Mouse (Mus musculus): ENCODE measurements at regions not wholly inside any gene's neighbourhood (a gene's known extent, or its start where the extent isn't known, plus 50 kb on each side); places are given as distances from the start of the nearest gene placed in this dataset.
A peak's percentile ranks its signal among the peaks of the same experiment; 100 is the strongest.

DNA sequence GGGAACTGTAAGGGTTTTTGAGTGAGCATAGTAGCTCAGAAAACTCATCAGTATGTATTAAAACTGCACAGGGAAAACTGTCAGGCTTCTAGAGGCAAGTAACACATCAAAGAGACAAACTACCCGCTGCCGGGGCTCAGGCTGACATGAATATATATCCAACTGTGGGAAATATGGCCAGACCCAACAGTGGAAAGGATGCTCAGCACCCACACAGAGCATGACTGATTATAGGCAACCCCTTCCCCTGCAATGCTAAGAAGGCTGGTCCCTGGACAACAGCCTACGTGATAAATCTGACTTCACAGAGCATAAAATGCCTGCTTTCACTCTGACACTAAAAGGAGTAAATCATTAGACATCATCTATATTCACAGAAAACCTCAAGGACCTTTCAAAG, 324.3 kb upstream of the Nrsn1 start:
- Histone ChIP-seq H3K9me3 (replicated peaks; ENCODE audit: control insufficient read depth, insufficient read depth, low read length, poor library complexity, severe bottlenecking) (no peaks in the 10 kb centered on the region), H3K27me3 (ENCODE audit: control insufficient read depth, insufficient read depth, low read length, poor library complexity, severe bottlenecking) (no peaks in the 10 kb centered on the region), H3K36me3 (ENCODE audit: control insufficient read depth, insufficient read depth, low read length, poor library complexity, severe bottlenecking) (no peaks in the 10 kb centered on the region), H3K4me1 (ENCODE audit: control insufficient read depth, insufficient read depth, low read length) (no peaks in the 10 kb centered on the region), H3K4me3 (ENCODE audit: low read depth, low read length) (no peak overlapping the region), H3K27ac (ENCODE audit: insufficient read depth, low read length) (no peak overlapping the region), H3K9ac (ENCODE audit: low read depth, poor library complexity, severe bottlenecking) (no peak overlapping the region)
- no peak for TF ChIP-seq POLR2A (IDR thresholded peaks at IDR 0.05; ENCODE audit: insufficient read depth, low read length)

DNA sequence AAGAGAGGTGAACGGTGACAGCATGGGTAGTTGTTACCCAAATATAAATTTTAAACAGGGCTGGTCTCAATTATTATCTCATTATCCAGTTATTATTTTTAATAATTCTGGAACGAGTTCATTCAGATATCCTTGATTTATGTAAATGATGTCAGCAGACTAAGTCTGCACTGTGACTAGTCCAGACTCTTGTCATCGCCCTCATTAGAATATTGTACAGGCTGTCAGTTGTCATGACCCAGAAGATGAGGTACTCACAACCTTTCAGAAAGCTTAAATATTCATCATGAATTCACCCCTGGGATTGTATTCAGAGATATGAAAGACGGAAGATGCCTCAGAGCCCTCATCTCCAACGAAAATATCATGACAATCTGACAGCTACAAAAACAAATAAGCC, 300.3 kb upstream of the Nrsn1 start:
- no peaks in the 10 kb centered on the region for H3K4me1 ChIP-seq (ENCODE audit: control insufficient read depth, insufficient read depth, low read length)
- no peak overlapping the region for H3K27ac ChIP-seq (ENCODE audit: insufficient read depth, low read length)
- no peak for TF ChIP-seq EP300 (IDR thresholded peaks at IDR 0.05; ENCODE audit: insufficient read depth, low read depth, low read length)
- TF ChIP-seq POLR2A (IDR thresholded peaks at IDR 0.05; ENCODE audit: insufficient read depth, low read length): no peak
- TF ChIP-seq CTCF (IDR thresholded peaks at IDR 0.05; ENCODE audit: low read depth, low read length): no peak
- H3K36me3 ChIP-seq (ENCODE audit: control insufficient read depth, insufficient read depth, low read length, poor library complexity, severe bottlenecking): no peaks in the 10 kb centered on the region
- no peak overlapping the region for H3K9ac ChIP-seq (ENCODE audit: low read depth, poor library complexity, severe bottlenecking)
- H3K4me3 ChIP-seq (ENCODE audit: low read depth, low read length): no peak overlapping the region
- H3K9me3 ChIP-seq (replicated peaks; ENCODE audit: control insufficient read depth, insufficient read depth, low read length, poor library complexity, severe bottlenecking): no peaks in the 10 kb centered on the region
- no peaks in the 10 kb centered on the region for H3K27me3 ChIP-seq (ENCODE audit: control insufficient read depth, insufficient read depth, low read length, poor library complexity, severe bottlenecking)

DNA sequence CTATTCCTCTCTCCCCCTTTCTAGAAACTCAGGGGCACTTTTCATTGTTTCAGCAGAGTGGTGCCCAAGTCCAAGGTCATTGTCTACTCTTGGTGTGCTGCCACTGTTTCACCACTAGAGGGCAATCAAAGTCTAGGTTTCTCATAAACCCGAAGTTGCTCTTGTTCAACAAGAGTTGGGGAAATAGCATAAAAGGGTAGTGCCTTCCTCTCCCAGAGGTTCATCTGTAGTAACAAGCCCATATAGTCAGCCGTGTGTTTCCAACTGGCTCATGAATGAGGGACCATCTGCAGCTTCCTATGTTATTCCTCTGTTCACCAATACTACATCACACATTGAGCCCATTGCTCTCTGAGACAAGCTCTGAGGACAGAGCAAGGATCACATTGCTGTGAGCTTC, 292.4 kb upstream of the Nrsn1 start:
- no peak overlapping the region for H3K4me3 ChIP-seq (ENCODE audit: low read depth, low read length)
- no peak overlapping the region for H3K9ac ChIP-seq (ENCODE audit: low read depth, poor library complexity, severe bottlenecking)
- no peaks in the 10 kb centered on the region for H3K9me3 ChIP-seq (replicated peaks; ENCODE audit: control insufficient read depth, insufficient read depth, low read length, poor library complexity, severe bottlenecking)
- H3K27me3 ChIP-seq (ENCODE audit: control insufficient read depth, insufficient read depth, low read length, poor library complexity, severe bottlenecking): no peaks in the 10 kb centered on the region
- no peaks in the 10 kb centered on the region for H3K4me1 ChIP-seq (ENCODE audit: control insufficient read depth, insufficient read depth, low read length)
- no peak overlapping the region for H3K27ac ChIP-seq (ENCODE audit: insufficient read depth, low read length)
- H3K36me3 ChIP-seq (ENCODE audit: control insufficient read depth, insufficient read depth, low read length, poor library complexity, severe bottlenecking): no peaks in the 10 kb centered on the region
- peak; percentile 4 for TF ChIP-seq CTCF (IDR thresholded peaks at IDR 0.05; ENCODE audit: low read depth, low read length)
- no peak for TF ChIP-seq POLR2A (IDR thresholded peaks at IDR 0.05; ENCODE audit: insufficient read depth, low read length)

DNA sequence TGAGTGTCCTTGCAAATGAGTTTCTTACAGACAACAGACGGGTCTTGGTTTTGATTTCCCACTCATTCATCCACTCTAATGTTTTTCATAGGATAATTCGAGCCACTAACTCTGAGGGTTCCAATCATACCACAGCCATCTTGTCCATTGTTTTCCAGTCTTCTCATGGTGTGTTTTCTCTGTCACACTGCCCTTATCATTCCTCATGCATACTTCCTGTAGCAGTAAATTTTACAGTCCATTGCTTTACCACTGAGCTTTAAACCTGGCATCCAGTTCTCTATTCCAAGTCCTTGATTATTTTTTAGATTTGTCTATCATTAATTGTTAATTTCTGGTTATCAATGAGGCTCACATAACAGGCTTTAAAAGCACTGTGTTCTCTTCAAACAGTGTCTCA, 290.0 kb upstream of the Nrsn1 start:
- H3K9me3 ChIP-seq (replicated peaks; ENCODE audit: control insufficient read depth, insufficient read depth, low read length, poor library complexity, severe bottlenecking): no peaks in the 10 kb centered on the region
- no peaks in the 10 kb centered on the region for H3K27me3 ChIP-seq (ENCODE audit: control insufficient read depth, insufficient read depth, low read length, poor library complexity, severe bottlenecking)
- H3K4me1 ChIP-seq (ENCODE audit: control insufficient read depth, insufficient read depth, low read length): no peaks in the 10 kb centered on the region
- H3K4me3 ChIP-seq (ENCODE audit: low read depth, low read length): no peak overlapping the region
- H3K36me3 ChIP-seq (ENCODE audit: control insufficient read depth, insufficient read depth, low read length, poor library complexity, severe bottlenecking): no peaks in the 10 kb centered on the region
- no peak for TF ChIP-seq POLR2A (IDR thresholded peaks at IDR 0.05; ENCODE audit: insufficient read depth, low read length)
- no peak for TF ChIP-seq EP300 (IDR thresholded peaks at IDR 0.05; ENCODE audit: insufficient read depth, low read depth, low read length)
- no peak for TF ChIP-seq CTCF (IDR thresholded peaks at IDR 0.05; ENCODE audit: low read depth, low read length)
- H3K9ac ChIP-seq (ENCODE audit: low read depth, poor library complexity, severe bottlenecking): no peak overlapping the region
- H3K27ac ChIP-seq (ENCODE audit: insufficient read depth, low read length): no peak overlapping the region

DNA sequence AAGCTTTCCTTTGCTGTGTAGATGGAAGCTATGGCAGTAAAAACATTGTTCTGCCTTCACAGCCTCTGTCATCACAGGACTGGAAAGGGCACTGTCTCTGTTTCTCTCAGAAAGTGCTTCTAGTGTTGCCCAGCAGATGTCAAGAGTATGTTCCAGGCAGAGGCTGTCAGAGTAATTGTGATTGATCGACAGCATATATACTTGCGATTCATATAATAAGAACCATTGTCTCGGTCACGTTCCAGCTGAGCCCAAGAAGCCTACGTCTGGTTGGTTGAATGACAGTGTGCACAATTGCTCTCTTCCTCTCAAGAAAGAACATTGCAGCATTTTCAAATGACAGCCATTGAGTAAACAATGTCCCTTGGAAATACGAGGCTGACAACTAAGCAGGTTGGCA, 284.7 kb upstream of the Nrsn1 start:
- no peak overlapping the region for H3K27ac ChIP-seq (ENCODE audit: insufficient read depth, low read length)
- TF ChIP-seq POLR2A (IDR thresholded peaks at IDR 0.05; ENCODE audit: insufficient read depth, low read length) (no peak), CTCF (IDR thresholded peaks at IDR 0.05; ENCODE audit: low read depth, low read length) (no peak), EP300 (IDR thresholded peaks at IDR 0.05; ENCODE audit: insufficient read depth, low read depth, low read length) (no peak)
- no peaks in the 10 kb centered on the region for H3K9me3 ChIP-seq (replicated peaks; ENCODE audit: control insufficient read depth, insufficient read depth, low read length, poor library complexity, severe bottlenecking)
- H3K4me1 ChIP-seq (ENCODE audit: control insufficient read depth, insufficient read depth, low read length): no peaks in the 10 kb centered on the region
- no peaks in the 10 kb centered on the region for H3K36me3 ChIP-seq (ENCODE audit: control insufficient read depth, insufficient read depth, low read length, poor library complexity, severe bottlenecking)
- H3K4me3 ChIP-seq (ENCODE audit: low read depth, low read length): no peak overlapping the region
- H3K27me3 ChIP-seq (ENCODE audit: control insufficient read depth, insufficient read depth, low read length, poor library complexity, severe bottlenecking): no peaks in the 10 kb centered on the region
- H3K9ac ChIP-seq (ENCODE audit: low read depth, poor library complexity, severe bottlenecking): no peak overlapping the region

DNA sequence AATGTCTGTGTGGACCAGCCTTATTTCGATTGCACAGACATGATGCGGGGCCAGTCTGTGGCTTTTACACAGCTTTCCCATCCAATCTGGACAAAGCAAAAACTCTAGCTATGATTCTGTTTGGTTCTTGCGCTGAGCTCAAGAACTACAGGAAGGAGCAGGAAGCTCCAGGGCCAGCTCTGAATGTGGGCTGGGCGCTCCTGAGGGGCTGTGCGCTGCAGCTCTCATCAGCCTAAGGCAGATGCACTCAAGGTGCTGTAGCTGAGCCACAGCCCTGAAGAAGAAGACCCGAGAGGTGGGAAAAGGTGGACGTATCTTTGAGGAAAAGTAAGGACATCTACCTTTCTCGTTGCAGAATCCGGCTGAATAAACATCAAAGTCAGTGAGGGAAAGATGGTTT, 278.2 kb upstream of the Nrsn1 start:
- Histone ChIP-seq H3K9ac (ENCODE audit: low read depth, poor library complexity, severe bottlenecking) (no peak overlapping the region), H3K27me3 (ENCODE audit: control insufficient read depth, insufficient read depth, low read length, poor library complexity, severe bottlenecking) (no peaks in the 10 kb centered on the region), H3K36me3 (ENCODE audit: control insufficient read depth, insufficient read depth, low read length, poor library complexity, severe bottlenecking) (no peaks in the 10 kb centered on the region), H3K27ac (ENCODE audit: insufficient read depth, low read length) (no peak overlapping the region), H3K4me1 (ENCODE audit: control insufficient read depth, insufficient read depth, low read length) (no peaks in the 10 kb centered on the region), H3K9me3 (replicated peaks; ENCODE audit: control insufficient read depth, insufficient read depth, low read length, poor library complexity, severe bottlenecking) (peaks cover 5% of the 10 kb centered on the region), H3K4me3 (ENCODE audit: low read depth, low read length) (no peak overlapping the region)
- TF ChIP-seq CTCF (IDR thresholded peaks at IDR 0.05; ENCODE audit: low read depth, low read length): no peak
- no peak for TF ChIP-seq EP300 (IDR thresholded peaks at IDR 0.05; ENCODE audit: insufficient read depth, low read depth, low read length)
- no peak for TF ChIP-seq POLR2A (IDR thresholded peaks at IDR 0.05; ENCODE audit: insufficient read depth, low read length)

Data from ES-Bruce4 (cell line).